Mouse (Mus musculus): ENCODE measurements at regions not wholly inside any gene's neighbourhood (a gene's known extent, or its start where the extent isn't known, plus 50 kb on each side); places are given as distances from the start of the nearest gene placed in this dataset.
"Not testable (repeated sequence)": the region's sequence is repeated elsewhere in the genome, so short reads cannot be mapped to it uniquely, and the experiment has no call there.

DNA sequence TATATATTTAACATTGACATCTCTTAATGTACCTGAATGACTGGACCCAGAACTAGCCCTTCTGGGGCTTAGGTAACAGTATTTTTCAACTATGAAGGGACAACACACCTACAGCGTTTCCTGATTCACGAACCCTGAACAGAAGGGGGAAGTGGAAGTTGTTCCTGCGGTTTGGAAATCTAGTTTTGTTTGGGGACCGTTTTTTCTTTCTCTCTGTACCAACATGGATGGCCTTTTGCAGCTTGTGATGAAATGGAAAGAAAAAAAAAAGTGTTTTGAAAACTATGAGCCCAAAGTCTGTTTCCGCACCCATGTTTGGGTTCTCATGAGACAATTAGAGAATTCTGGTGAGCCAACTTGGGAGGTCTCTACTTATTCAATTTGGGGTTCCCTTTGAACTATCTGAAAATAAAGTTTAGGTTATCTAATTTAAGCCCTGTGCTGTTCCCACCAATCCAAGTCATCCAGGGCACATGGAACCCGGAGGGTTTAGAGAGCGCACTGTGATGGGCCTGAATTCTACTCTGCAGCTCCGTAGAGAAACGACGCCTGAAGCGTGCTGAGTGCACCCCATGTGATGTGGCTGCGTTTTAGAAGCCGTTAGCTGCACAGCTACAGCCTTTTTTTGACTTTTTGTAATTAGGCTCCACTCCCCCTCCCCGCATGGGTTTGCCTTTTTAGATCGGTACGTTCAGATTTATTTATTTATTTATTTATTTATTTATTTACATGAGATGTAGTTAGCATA, 137.0 kb upstream of the Rapgef5 start:
- no peak for DNase-seq (ENCODE audit: low spot score in 2 of 2)

DNA sequence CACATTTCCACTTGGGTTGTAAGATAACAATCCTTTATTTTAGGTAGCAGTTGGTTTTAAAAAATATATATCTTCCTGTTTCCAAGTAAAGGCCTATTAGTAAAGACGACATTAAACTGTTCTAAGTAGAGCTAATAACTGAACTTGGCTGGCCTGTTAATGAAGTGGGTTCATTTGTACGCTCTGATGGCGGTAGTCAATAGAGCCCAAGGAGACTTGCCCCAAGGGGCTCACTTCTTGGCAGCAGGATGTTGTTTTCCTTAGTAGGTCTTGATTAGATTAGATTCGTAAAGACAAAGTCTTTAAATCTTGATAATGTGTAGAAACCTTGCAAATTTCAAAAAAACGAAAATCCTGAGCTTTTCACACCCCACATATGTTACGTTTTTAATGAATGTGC, 135.4 kb upstream of the Rapgef5 start:
- no peak for DNase-seq (ENCODE audit: low spot score in 2 of 2)

DNA sequence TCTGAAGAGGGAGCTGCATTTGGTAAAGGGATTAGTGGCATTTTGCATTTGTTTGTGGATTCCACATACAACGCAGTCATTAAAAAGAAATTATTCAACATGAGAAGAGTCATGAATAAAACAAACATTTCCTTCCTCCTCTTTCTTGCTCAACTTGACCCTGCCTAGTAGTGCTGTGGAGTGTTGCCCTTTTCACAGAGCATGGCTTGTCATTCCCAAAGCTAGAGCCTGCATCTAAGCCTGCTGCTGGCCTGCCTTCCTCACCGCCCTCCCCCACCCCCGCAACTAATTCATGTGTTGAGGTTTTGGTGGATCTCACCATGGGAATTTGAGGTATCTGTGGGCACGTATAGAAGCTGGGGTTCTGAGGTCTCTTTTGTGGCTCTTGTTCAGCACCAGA, 133.6 kb upstream of the Rapgef5 start:
- DNase-seq (ENCODE audit: low spot score in 2 of 2), result not testable (repeated sequence)

DNA sequence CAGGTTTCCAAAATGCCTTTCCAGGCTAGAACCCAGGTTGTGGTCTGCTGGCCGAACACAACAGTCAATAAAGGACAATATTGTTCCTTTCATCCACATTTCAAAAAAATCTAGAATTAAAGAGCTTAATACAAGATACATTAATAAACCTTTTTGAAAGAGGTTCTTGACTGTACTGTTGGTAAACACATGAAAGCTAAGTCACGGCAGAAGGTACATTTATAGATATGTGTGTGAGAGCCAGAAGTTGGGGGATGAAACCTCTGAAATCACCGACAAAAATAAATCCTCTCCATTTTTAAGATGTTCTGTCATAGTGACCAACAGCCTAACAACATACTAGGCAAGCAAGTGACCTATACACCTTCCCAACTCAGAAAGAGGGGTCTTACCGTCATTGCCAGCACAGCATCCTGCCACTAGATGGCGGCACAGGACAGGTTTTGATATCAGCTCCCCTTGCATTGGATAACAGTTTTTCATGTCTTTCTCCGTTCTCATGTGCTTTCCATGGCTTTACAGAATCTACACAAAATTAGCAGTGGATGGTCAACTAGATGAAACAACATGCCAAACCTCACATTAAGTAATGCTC, 131.1 kb upstream of the Rapgef5 start:
- peak; percentile 51 to 80 for DNase-seq (ENCODE audit: low spot score in 2 of 2)

DNA sequence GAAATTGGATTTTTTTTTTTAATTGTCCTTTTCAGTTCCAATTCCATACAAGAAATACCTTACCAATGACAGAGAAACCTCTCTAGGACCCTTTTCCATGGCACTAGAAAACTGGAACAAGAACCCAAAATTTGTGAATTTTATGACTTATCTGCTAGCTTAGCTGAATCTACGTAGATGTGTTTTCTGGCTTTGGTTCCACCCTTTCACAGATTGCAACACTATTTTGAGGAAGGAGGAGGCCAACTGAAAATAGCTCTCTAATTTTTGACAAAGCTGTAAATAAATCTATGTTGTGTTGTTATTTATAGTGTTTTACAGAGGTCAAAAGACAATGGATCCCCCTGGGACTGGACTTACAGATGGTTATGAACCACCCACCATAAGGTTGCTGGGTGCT, 130.6 kb upstream of the Rapgef5 start:
- no peak for DNase-seq (ENCODE audit: low spot score in 2 of 2)

DNA sequence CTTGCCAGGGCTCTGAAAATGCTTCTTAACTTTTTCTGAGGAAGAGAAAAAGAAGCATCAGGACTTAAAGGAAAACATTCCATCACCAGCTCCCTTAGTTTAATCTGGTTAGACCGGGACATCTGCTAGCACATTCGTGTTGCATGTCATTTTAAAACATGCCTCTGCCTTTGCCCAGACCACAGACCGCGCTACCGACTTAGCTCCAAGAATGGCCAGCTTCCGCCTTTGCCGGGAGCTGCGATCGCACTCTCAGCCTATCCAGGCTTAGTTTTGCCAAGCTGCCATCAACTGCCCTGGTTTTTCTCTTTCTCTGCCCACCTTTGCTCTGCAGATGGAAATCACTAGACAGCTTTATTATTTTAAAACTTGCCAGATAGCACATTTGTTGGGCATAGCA, 129.3 kb upstream of the Rapgef5 start:
- DNase-seq (ENCODE audit: low spot score in 2 of 2), result no peak

GRCm38 (mm10) chr12:117389516-117390347, 126.5 kb upstream of the Rapgef5 start:
- DNase-seq (ENCODE audit: low spot score in 2 of 2), result no peak

- DNase-seq (ENCODE audit: low spot score in 2 of 2), result no peak
Measured at GRCm38 (mm10) chr12:117397512-117397911, 118.8 kb upstream of the Rapgef5 start.

DNA sequence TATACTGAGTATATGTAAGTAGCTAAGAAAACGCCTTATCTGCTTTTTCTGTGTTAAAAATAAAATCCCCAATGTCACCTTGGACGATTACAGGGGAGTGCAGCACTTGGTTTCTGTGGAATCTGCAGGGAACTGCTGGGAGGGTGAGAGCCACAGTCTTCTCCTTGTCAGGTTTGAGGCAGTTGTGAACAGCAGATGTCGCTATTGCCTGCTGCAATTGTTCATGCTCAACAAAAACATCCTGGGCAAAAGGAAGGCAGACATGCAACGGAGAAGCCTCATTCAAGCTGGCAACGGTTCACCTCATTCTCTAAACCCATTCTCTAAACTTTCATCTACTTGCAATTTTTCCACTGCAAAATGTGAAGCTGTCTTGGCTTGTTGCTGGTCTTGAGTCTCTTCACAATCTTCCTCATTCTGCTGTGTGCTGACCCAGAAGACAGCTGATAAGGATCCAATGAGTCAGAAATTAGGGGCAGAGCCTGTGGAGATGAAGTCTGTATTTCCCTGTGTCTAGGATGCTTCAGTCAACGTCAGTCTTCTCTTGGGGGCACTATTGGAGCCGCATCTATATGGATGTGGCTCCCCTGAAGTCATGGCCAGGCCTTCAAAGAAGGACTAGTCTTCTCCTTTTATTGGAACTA, 112.6 kb upstream of the Rapgef5 start:
- peak; percentile 71 to 88 for DNase-seq (ENCODE audit: low spot score in 2 of 2)

GRCm38 (mm10) chr12:117404157-117404752, 112.0 kb upstream of the Rapgef5 start:
- DNase-seq (ENCODE audit: low spot score in 2 of 2), result no peak

DNA sequence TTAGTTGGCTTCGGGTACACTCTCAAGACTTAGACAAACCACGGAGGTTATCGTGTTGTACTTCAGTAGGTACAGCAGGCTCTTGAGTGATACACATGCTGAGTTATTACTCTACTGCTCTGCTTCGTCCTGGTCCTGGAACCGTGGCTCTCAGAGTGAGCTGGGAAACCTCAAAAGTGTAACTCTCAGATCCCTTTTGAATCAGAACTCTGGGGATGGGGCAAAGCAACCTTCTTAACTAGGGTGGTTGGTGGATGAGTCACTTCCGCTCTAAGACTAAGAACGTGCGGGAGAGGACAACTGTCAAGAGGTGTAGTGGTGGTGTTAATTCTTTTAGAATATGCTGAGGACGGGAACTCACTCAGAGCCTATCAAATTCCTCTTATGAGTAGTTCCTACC, 109.4 kb upstream of the Rapgef5 start:
- no peak for DNase-seq (ENCODE audit: low spot score in 2 of 2)

DNA sequence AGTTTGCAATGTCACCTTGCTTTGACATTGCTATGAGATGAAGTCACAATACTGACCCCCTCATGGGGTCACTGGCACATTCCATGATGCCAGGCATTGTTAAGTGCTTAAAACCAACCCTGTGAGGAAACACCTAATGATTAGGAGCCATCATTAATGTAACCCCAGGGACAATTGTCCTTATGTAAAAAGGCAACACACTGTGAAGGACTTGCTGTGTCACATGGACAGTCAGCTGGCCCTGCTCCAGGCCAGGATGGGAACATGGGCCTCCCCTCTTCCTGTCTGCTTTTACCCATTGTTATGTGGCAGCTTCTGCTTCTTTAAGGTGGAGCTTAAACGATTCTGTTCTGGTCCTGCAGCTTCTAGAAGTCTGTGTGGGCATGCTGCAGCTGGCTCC, 105.7 kb upstream of the Rapgef5 start:
- DNase-seq (ENCODE audit: low spot score in 2 of 2), result no peak

DNA sequence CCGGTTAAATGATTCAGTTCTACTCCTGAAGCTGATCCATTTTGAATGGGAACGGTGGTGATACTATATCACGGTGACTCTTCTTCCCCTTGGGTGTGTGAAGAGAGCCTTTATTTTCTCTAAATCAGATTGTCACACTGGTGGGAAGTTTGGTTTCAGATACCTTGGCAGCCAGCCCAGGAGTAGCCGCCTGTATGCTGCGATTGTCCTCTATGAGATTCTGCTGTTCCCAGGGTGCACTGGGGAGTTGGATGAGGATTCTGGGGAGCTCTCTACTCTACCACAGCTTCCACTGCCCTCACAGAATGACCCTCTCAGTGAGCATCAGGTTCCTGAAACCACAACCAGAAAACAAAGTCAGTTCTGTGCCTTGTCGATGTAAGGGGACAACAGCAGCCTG, 104.0 kb upstream of the Rapgef5 start:
- DNase-seq (ENCODE audit: low spot score in 2 of 2), result peak in 1 of 2 experiments; percentile 35

GRCm38 (mm10) chr12:117412779-117413505, 103.3 kb upstream of the Rapgef5 start:
- no peak for DNase-seq (ENCODE audit: low spot score in 2 of 2)

DNA sequence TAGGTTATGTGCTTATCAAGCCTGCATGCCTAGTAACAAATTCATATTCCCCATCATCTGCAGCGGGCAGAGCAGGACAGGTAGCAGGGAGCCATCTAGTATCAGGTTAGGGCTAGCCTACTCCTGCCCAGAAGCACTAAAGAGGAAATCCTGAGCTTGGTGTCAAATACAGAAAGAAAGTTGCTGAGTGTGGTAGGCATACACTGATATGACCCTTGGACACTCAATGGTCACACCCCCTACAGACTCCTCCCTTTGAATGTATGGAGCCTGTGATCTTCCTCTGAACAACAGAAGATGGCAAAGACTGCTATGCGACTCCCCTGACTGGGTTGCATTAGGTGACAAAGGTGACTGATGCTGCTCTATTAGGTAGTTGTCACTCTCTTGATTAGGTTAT, 102.3 kb upstream of the Rapgef5 start:
- DNase-seq (ENCODE audit: low spot score in 2 of 2), result no peak

GRCm38 (mm10) chr12:117415146-117415545, 101.1 kb upstream of the Rapgef5 start:
- DNase-seq (ENCODE audit: low spot score in 2 of 2), result peak in 1 of 2 experiments; percentile 34

- no peak for DNase-seq (ENCODE audit: low spot score in 2 of 2)
Measured at GRCm38 (mm10) chr12:117417991-117418390, 98.3 kb upstream of the Rapgef5 start.

DNA sequence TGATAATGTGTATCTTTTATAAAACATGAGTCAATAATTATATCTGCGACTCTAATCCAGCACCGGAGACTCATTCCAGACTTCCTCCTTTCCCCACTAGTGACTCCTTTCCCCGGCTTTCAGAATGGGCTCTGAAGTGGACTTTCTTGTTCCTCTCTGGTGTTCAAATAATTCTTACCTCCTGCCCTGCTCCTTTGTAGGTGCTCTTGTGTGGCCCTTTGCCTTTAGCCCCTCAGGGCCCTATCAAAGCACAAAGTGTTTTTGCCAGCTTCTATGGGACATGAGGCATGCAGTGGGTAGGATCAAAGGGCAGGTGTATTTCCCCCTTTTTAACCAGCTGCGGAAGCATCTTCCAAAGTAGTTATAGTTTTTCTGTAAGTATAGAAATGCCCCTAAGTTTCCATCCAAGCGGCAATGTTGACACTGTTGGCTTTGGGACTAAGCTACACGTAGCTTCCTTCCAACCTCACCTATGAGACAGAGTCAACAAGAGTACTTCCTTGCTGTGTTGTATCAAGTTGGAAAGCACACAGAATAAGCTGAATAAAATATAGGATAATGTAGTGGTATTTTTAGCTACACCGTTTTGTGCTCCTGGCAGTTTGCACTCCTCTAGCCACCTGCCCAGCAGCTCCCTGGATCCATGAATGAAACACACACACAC, 93.8 kb upstream of the Rapgef5 start:
- DNase-seq (ENCODE audit: low spot score in 2 of 2), result no peak

DNA sequence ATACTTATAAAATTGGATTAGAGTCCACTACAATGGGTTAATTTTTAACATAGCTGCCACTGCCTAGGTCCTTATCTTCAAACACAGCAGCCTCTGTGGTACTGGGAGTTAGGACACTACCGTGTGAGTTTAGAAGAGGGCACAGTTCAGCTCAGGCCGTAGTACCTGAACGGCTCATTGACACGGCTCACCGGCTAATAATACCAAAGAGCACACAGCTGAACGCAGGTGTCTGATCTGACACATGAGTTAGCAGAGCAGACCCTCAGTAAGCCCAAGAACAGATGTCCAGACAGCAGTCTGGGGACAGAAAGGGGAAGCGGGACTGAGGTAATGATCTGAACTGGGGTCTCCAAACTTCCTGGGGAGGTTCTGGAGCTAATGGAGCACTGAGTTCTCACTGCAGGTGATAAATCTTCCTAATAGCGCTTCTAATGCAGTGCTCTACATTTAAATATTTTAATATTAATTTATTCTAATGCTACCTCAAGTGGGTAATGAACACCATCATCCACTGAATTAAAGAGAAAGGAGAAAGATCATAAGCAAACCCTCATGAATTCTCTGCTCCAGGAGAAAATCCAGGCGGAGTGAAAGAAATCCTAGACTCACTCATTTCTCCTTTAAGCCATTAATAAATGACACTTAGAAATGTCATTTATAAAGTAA, 90.8 kb upstream of the Rapgef5 start:
- no peak for DNase-seq (ENCODE audit: low spot score in 2 of 2)

- DNase-seq (ENCODE audit: low spot score in 2 of 2), result peak in 1 of 2 experiments; percentile 48
Measured at GRCm38 (mm10) chr12:117427431-117427830, 88.8 kb upstream of the Rapgef5 start.
